Mouse (Mus musculus): Measurements from ENCODE around the gene Eif2b1.

GRCm38 (mm10) chr5:124524943-124525342 is 54.0 kb downstream of the Eif2b1 start:
- no peak for TF ChIP-seq CTCF (IDR thresholded peaks at IDR 0.05; ENCODE audit: low read depth)
- no peak for TF ChIP-seq EP300 (optimal IDR thresholded peaks at IDR 0.05)

Measured in stomach, postnatal 0 days (tissue).